16 mouse cellular contexts compared by ENCODE assay signal in genomic region chr11:3669849-3670248, GRCm38 (mm10).
"Had no signal": no experiment of that assay in that cellular context is flagged by ENCODE, and none has a peak within 500 bp of the region (broad histone marks: within the 10 kb centered on the region; RNA-seq: fewer than 3 reads in every experiment).

No protein-coding gene starts in this region.

- H3K4me2 ChIP-seq: limb, embryonic 12.5 days; liver, embryonic 13.5 days; lung, embryonic 15.5 days; midbrain, embryonic 13.5 days; neural tube, embryonic 12.5 days had no signal

- H3K9me3 ChIP-seq: limb, embryonic 12.5 days; liver, embryonic 13.5 days; lung, embryonic 15.5 days; megakaryocyte, embryonic 14.5 days; midbrain, embryonic 13.5 days; neural tube, embryonic 12.5 days had no signal

- H3K4me3 ChIP-seq: layer of hippocampus, adult 2 months; limb, embryonic 12.5 days; liver, embryonic 13.5 days; lung, embryonic 15.5 days; megakaryocyte, embryonic 14.5 days; midbrain, embryonic 13.5 days; neural tube, embryonic 12.5 days had no signal

- DNase-seq: kidney, adult 8-10 months; kidney, postnatal 25 days; liver; liver, embryonic 13.5 days; liver, postnatal 0 days; spleen, adult 18-20 months; thymus, adult 18-20 months; thymus, postnatal 25 days had no signal

- ATAC-seq: intestine, postnatal 0 days; liver, postnatal 0 days; midbrain, embryonic 13.5 days had no signal

- H3K27me3 ChIP-seq: limb, embryonic 12.5 days; liver, embryonic 13.5 days; lung, embryonic 15.5 days; megakaryocyte, embryonic 14.5 days; midbrain, embryonic 13.5 days; neural tube, embryonic 12.5 days had no signal

- H3K27ac ChIP-seq: layer of hippocampus, adult 2 months; limb, embryonic 12.5 days; liver, embryonic 13.5 days; lung, embryonic 15.5 days; macrophage; midbrain, embryonic 13.5 days; neural tube, embryonic 12.5 days had no signal

- H3K9ac ChIP-seq: limb, embryonic 12.5 days; liver, embryonic 13.5 days; liver, postnatal 0 days; lung, embryonic 15.5 days; midbrain, embryonic 13.5 days; neural tube, embryonic 12.5 days had no signal

- H3K4me1 ChIP-seq: limb, embryonic 12.5 days; liver, embryonic 13.5 days; lung, embryonic 15.5 days; midbrain, embryonic 13.5 days had no signal
